Mouse (Mus musculus) cerebellum, adult 2 months (tissue): ENCODE measurements around the gene Crlf1. TPM values are rescaled to one million over a fixed set of nuclear protein-coding genes. Genes with fewer than 3 reads are reported as not detected.

ENCODE experiments used
- DNase-seq, 2 experiments: peaks; one replicate each; pipeline ENCODE4 v3.0.0; 2021
- H3K27ac ChIP-seq: fragments of 200-500 bp; 2 replicates; pipeline ENCODE4 v1.5.1; 2012; ENCODE audit warnings: low read length, control low read depth, inconsistent platforms; ENCODE audit not compliant: insufficient read depth
- H3K27me3 ChIP-seq: fragments of 200-500 bp; 2 replicates; pipeline ENCODE4 v1.6.1; 2012; ENCODE audit warnings: inconsistent platforms, mild to moderate bottlenecking, low read length, moderate library complexity; ENCODE audit not compliant: control insufficient read depth, insufficient read depth
- H3K4me1 ChIP-seq: fragments of 200-500 bp; 2 replicates; pipeline ENCODE4 v1.6.1; 2011; ENCODE audit warnings: low read length; ENCODE audit not compliant: control insufficient read depth, insufficient read depth
- H3K4me3 ChIP-seq: fragments of 200-500 bp; replicated peaks from 2 replicates; pipeline ENCODE3; 2011; ENCODE audit warnings: mild to moderate bottlenecking, low read depth, low read length, control low read depth; ENCODE audit not compliant: insufficient read depth
- CTCF ChIP-seq: fragments of 200-500 bp; IDR thresholded peaks from 2 replicates; pipeline ENCODE4 v1.5.1; 2011; ENCODE audit warnings: low read depth, mild to moderate bottlenecking, control low read depth, low read length, moderate library complexity, borderline replicate concordance; ENCODE audit not compliant: insufficient read depth
- POLR2A ChIP-seq: fragments of 200-500 bp; IDR thresholded peaks from 2 replicates; pipeline ENCODE4 v1.6.1; 2011; ENCODE audit warnings: low read length, control low read depth, borderline replicate concordance; ENCODE audit not compliant: insufficient read depth
- WGBS: fragments of 180-500 bp; shearing (Covaris S2); methylation state at CpG from one replicate; pipeline ENCODE4 v1.1.7; 2018; 5-methylcytosine and 5-hydroxymethylcytosine counted together
- polyA plus RNA-seq: library from polyadenylated mRNA; depleted of rRNA; stranded (reverse); fragments of >200 nt; gene quantifications from 2 replicates; pipeline ENCODE4 v1.2.3, GENCODE M21; 2012

Gene Crlf1
- polyA plus RNA-seq, 1 experiment: 4.0 TPM

DNA sequence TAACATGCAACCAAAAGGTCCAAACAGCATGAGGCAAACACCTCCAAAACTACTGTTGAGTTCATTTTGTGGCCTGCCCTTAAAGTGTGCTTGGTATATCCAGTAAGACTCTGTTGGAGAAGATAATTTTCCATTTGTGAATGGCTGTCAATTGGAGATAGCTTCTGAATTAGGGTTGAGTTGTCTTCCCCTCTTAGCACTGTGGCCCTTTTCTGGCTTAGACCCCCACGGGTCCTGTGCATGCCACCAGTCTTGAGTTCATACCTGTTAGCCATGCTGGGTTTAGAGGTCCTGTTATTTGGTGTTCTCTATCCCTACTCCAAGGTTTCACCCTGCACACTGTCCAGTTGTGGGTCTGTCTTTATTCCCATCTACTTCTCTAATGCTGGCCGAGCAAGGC, 18.8 kb downstream of the Crlf1 start:
- TF ChIP-seq CTCF (no peak), POLR2A (no peak)
- Histone ChIP-seq H3K4me3 (no peak overlapping the region), H3K27ac (no peak overlapping the region), H3K27me3 (no peaks in the 10 kb centered on the region), H3K4me1 (peaks cover 16% of the 10 kb centered on the region)
- no peak for DNase-seq
- 97% methylated on average over 2 of the region's 2 CpGs for WGBS

DNA sequence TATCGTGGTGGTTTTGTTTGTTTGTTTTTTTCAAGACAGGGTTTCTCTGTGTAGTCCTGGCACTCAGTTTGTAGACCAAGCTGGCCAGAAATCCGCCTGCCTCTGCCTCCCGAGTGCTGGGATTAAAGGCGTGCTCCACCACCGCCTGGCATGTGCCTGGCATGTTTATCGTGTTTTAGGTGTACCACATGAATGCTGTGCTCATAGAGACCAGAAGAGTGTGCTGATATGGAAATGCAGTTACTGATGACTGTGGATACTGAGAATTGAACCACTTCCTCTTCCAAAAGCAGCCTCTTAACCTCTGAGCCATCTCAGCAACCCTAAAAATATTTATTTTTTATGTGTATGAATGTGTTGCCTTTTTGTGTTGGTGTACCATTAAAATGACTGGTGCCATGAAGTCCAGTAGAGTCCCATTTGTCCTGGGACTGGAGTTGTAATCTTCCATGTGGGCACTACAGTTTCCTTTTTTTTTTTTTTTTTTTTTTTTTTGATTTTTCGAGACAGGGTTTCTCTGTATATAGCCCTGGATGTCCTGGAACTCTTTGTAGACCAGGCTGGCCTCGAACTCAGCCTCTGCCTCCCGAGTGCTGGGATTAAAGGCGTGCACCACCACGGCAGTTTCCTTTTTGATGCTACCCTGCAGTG, 19.4 kb downstream of the Crlf1 start:
- no peak for TF ChIP-seq POLR2A
- no peak for TF ChIP-seq CTCF
- Histone ChIP-seq H3K27me3 (no peaks in the 10 kb centered on the region), H3K4me3 (no peak overlapping the region), H3K27ac (no peak overlapping the region), H3K4me1 (peaks cover 16% of the 10 kb centered on the region)
- no peak for DNase-seq
- WGBS: 90% methylated on average over 11 of the region's 11 CpGs

DNA sequence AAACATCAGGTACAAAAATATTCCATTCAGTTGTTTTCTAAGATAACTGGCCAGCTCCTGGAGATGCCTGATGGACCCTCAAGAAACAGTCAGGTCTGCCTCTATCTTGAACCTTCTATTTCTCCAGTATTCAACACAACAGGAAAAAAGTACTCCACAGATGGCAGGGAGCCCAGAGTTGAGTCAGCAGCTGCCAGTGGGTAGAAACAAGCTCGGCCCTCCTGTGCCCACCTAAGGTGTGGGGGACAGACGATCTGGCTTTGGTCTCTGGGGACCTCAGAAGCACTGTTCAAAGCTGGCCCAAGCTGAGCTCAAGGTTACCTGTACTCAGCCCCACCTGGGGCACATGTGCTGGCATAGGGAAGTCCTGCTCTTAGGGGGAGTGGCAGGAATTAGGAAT, 20.5 kb downstream of the Crlf1 start:
- DNase-seq: no peak
- peaks cover 16% of the 10 kb centered on the region for H3K4me1 ChIP-seq
- WGBS: 3% methylated on average over 2 of the region's 2 CpGs
- H3K27ac ChIP-seq: no peak overlapping the region
- no peaks in the 10 kb centered on the region for H3K27me3 ChIP-seq
- TF ChIP-seq CTCF (no peak), POLR2A (no peak)
- H3K4me3 ChIP-seq: no peak overlapping the region

DNA sequence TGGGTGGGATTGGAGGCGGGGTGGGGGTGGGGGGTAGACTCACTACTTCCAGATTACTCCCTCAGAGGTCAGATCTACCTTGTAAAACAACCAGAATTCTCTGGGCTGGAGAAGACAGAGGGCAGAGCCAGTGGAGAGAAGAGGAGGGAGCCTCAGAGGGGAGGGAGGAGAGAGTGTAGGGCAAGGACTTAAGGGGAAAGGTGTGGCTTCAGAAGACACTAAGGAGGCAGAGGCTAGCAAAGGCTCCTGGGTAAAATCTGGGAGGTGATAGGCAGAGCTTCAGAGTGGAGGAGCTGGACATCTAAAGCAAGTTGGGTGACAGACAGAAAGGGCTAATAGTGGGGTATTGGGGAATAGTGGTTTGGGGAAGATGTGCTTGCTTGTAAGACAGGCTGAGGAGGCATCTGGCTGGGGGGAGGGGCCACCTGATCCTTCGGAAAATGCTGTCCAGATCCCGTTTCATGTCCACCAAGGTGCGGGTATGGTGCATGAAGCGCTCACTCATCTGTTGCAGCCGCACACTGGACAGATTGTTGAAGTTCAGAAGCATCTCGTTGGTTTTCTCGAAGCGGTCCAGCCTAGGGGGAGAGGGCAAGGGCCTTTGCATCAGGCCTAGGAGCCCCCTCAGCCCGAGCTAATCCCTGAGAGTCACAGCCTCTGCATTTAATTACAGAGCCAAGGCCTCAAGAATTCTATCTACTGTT, 25.1 kb downstream of the Crlf1 start:
- Histone ChIP-seq H3K27ac (no peak overlapping the region), H3K4me1 (0 out of 2 replicates have a peak, but pooled peaks cover 4% of the 10 kb centered on the region), H3K4me3 (no peak overlapping the region), H3K27me3 (no peaks in the 10 kb centered on the region)
- 79% methylated on average over 10 of the region's 10 CpGs for WGBS
- TF ChIP-seq CTCF (no peak), POLR2A (no peak)
- no peak for DNase-seq

DNA sequence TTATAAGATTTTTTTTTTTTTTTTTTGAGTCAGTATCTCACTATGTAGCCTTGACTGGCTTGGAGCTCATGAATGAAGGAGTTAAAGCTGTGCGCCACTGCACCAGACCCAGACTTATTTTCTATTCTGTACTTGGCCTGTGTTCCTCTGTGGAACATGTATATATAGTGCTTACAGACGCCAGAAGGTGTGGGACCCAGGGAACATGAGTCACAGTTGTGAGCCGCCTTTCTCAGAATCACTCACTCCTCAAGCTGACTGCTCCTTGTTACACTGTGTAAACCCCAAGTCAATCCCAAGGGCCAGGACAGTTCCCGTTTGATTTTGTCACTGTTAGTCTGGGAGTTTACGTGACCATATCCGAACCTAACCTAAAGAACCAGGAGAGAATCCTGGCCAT, 26.1 kb downstream of the Crlf1 start:
- WGBS: 94% methylated on average over 6 of the region's 6 CpGs
- no peaks in the 10 kb centered on the region for H3K27me3 ChIP-seq
- no peak overlapping the region for H3K27ac ChIP-seq
- H3K4me1 ChIP-seq: no peaks in the 10 kb centered on the region
- TF ChIP-seq POLR2A: no peak
- no peak overlapping the region for H3K4me3 ChIP-seq
- no peak for DNase-seq

DNA sequence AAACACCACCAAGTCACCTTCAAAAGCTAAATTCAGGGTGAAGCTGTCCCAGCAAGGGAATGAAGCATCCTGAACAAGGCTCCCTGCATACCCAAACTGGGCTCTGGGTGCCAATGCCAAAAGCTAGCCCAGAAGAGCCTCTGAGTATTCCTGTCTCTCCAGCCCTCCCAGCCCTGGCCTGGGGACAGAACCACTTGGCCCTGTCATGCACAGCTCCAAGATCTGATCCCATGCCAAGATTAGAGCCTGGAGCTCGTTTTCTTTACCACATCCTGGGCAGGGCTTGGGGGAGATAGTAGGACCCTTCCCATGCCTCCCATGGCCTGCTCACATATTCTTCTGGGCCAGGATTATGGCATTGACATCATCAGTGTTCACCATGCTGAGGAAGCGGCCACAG, 26.6 kb downstream of the Crlf1 start:
- no peaks in the 10 kb centered on the region for H3K4me1 ChIP-seq
- 52% methylated on average over 2 of the region's 2 CpGs for WGBS
- TF ChIP-seq POLR2A (no peak), CTCF (no peak)
- no peaks in the 10 kb centered on the region for H3K27me3 ChIP-seq
- H3K4me3 ChIP-seq: no peak overlapping the region
- no peak for DNase-seq
- H3K27ac ChIP-seq: no peak overlapping the region

DNA sequence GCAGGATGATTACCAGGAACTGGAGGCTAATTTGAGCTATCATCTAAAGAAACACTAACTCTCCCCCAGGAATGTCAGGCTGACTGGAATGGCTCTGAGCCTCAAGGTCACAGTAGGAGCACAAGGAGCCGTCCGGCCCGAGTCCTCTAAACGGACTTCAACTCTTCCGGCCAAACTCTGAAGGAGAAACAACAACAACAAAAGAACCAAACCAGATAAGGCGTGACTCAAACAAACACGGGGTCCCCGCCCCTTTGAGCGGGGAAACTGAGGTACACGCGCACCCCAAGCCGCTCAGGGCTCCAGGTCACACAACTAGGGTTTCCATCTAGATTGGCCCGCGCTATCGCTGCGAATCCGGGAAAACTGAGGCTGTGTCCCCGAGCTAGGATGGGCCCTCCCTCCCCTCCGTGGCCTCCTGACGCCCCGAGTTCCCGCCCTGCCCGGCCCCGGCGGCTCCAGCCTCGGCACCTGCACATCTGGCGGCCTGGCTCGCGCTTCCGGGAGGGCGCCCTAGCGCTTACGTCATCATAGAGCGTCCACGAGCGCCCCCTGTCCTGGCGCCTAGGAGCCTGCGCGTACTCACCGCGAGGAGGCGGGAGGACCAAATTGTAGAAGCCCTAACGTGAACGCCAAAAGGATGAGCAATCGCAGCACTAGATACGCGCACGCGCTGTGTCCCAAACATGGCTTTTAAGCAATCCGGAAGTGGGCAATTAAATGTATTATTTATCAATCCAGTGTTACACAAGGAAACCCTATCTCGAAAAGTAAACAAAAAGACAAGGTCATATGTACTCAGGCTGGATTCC, 29.8 kb downstream of the Crlf1 start:
- under 1% methylated on average over 51 of the region's 51 CpGs for WGBS
- 0 out of 2 replicates have a peak, but pooled peaks cover 3% of the 10 kb centered on the region for H3K4me1 ChIP-seq
- peak; percentile 96 to 97 for DNase-seq
- no peaks in the 10 kb centered on the region for H3K27me3 ChIP-seq
- TF ChIP-seq POLR2A (peak; percentile 68), CTCF (peak; percentile 35; the same call in 1 of the 2 replicates)
- peak overlapping the region; percentile 70 for H3K4me3 ChIP-seq
- H3K27ac ChIP-seq: peak overlapping the region; percentile 52
